Mouse (Mus musculus): ENCODE data around the gene Gm20388.
"Not testable (repeated sequence)": the region's sequence is repeated elsewhere in the genome, so short reads cannot be mapped to it uniquely, and the experiment has no call there.

Gene Gm20388

GRCm38 (mm10) chr8:122993031-122993430, 3082.4 kb downstream of the Gm20388 start:
- DNase-seq = no peak

- no peak for DNase-seq
Observed at GRCm38 (mm10) chr8:122993740-122994139, 3083.1 kb downstream of the Gm20388 start.

- DNase-seq = no peak
Observed at GRCm38 (mm10) chr8:122997963-122998362, 3087.3 kb downstream of the Gm20388 start.

- no peak for DNase-seq
Observed at GRCm38 (mm10) chr8:123000311-123000710, 3089.7 kb downstream of the Gm20388 start.

- no peak for DNase-seq
Observed at GRCm38 (mm10) chr8:123004033-123004922, 3093.6 kb downstream of the Gm20388 start.

- DNase-seq = peak; percentile 23 to 26
Observed at GRCm38 (mm10) chr8:123005328-123005727, 3094.7 kb downstream of the Gm20388 start.

GRCm38 (mm10) chr8:123005805-123006204, 3095.2 kb downstream of the Gm20388 start:
- DNase-seq = no peak

GRCm38 (mm10) chr8:123011321-123011720, 3100.7 kb downstream of the Gm20388 start:
- DNase-seq = no peak

- DNase-seq = peak in 1 of 2 experiments; percentile 50
Observed at GRCm38 (mm10) chr8:123014429-123014828, 3103.8 kb downstream of the Gm20388 start.

GRCm38 (mm10) chr8:123015074-123015473, 3104.4 kb downstream of the Gm20388 start:
- no peak for DNase-seq

GRCm38 (mm10) chr8:123017143-123017542, 3106.5 kb downstream of the Gm20388 start:
- DNase-seq = no peak

GRCm38 (mm10) chr8:123018484-123019164, 3108.0 kb downstream of the Gm20388 start:
- peak in 1 of 2 experiments; percentile 35 for DNase-seq

- no peak for DNase-seq
Observed at GRCm38 (mm10) chr8:123020084-123020483, 3109.4 kb downstream of the Gm20388 start.

- no peak for DNase-seq
Observed at GRCm38 (mm10) chr8:123020859-123021258, 3110.2 kb downstream of the Gm20388 start.

- no peak for DNase-seq
Observed at GRCm38 (mm10) chr8:123021259-123021658, 3110.6 kb downstream of the Gm20388 start.

GRCm38 (mm10) chr8:123022727-123023126, 3112.1 kb downstream of the Gm20388 start:
- no peak for DNase-seq

GRCm38 (mm10) chr8:123024226-123024625, 3113.6 kb downstream of the Gm20388 start:
- DNase-seq = no peak

GRCm38 (mm10) chr8:123025951-123026351, 3115.3 kb downstream of the Gm20388 start:
- DNase-seq = no peak

- no peak for DNase-seq
Observed at GRCm38 (mm10) chr8:123027786-123028185, 3117.1 kb downstream of the Gm20388 start.

- DNase-seq = not testable (repeated sequence)
Observed at GRCm38 (mm10) chr8:123030091-123030490, 3119.4 kb downstream of the Gm20388 start.

GRCm38 (mm10) chr8:123031321-123031978, 3120.8 kb downstream of the Gm20388 start:
- DNase-seq = no peak

GRCm38 (mm10) chr8:123032730-123033129, 3122.1 kb downstream of the Gm20388 start:
- no peak for DNase-seq

- DNase-seq = no peak
Observed at GRCm38 (mm10) chr8:123033431-123033830, 3122.8 kb downstream of the Gm20388 start.
